Mouse (Mus musculus): Measurements from ENCODE around the gene Hap1. TPM values are rescaled to one million over a fixed set of nuclear protein-coding genes. Genes with fewer than 3 reads are reported as not detected.

The Hap1 gene
- total and polyA plus RNA-seq, 2 experiments from 2014 or later, result 237 to 518 TPM

GRCm38 (mm10) chr11:100399727-100400538, 44.0 kb upstream of the Hap1 start:
- H3K4me1 ChIP-seq (ENCODE audit: insufficient read depth), result peaks cover 16% of the 10 kb centered on the region
- no peaks in the 10 kb centered on the region for H3K27me3 ChIP-seq (ENCODE audit: insufficient read depth, low read length)
- 78% methylated on average over 12 of the region's 12 CpGs for WGBS
- no peak for ATAC-seq
- no peak overlapping the region for H3K27ac ChIP-seq (ENCODE audit: low read depth, low read length)
- H3K9ac ChIP-seq, result no peak overlapping the region
- no peak overlapping the region for H3K4me2 ChIP-seq (ENCODE audit: low read depth)
- no peak overlapping the region for H3K4me3 ChIP-seq (ENCODE audit: low read depth, low read length)
- no peaks in the 10 kb centered on the region for H3K9me3 ChIP-seq (ENCODE audit: low read length)
- H3K36me3 ChIP-seq (ENCODE audit: insufficient read depth), result no peaks in the 10 kb centered on the region
- no peak for TF ChIP-seq CTCF (IDR thresholded peaks at IDR 0.05; ENCODE audit: low read depth)
- peak; percentile 27 for DNase-seq

GRCm38 (mm10) chr11:100399320-100399719, 43.4 kb upstream of the Hap1 start:
- Histone ChIP-seq H3K27me3 (ENCODE audit: insufficient read depth, low read length) (no peaks in the 10 kb centered on the region), H3K9me3 (ENCODE audit: low read length) (no peaks in the 10 kb centered on the region), H3K9ac (no peak overlapping the region), H3K36me3 (ENCODE audit: insufficient read depth) (no peaks in the 10 kb centered on the region), H3K4me1 (ENCODE audit: insufficient read depth) (peaks cover 18% of the 10 kb centered on the region), H3K4me2 (ENCODE audit: low read depth) (no peak overlapping the region), H3K27ac (ENCODE audit: low read depth, low read length) (no peak overlapping the region), H3K4me3 (ENCODE audit: low read depth, low read length) (no peak overlapping the region)
- TF ChIP-seq CTCF (IDR thresholded peaks at IDR 0.05; ENCODE audit: low read depth), result no peak
- ATAC-seq (no peak), DNase-seq (no peak)
- 76% methylated on average over 9 of the region's 9 CpGs for WGBS

- H3K9me3 ChIP-seq (ENCODE audit: low read length), result no peaks in the 10 kb centered on the region
- no peaks in the 10 kb centered on the region for H3K36me3 ChIP-seq (ENCODE audit: insufficient read depth)
- ATAC-seq (no peak), DNase-seq (no peak)
- H3K4me1 ChIP-seq (ENCODE audit: insufficient read depth), result peaks cover 18% of the 10 kb centered on the region
- TF ChIP-seq CTCF (IDR thresholded peaks at IDR 0.05; ENCODE audit: low read depth), result no peak
- no peak overlapping the region for H3K4me3 ChIP-seq (ENCODE audit: low read depth, low read length)
- H3K4me2 ChIP-seq (ENCODE audit: low read depth), result peak overlapping the region; percentile 78; the same call in 1 of the 2 replicates
- no peaks in the 10 kb centered on the region for H3K27me3 ChIP-seq (ENCODE audit: insufficient read depth, low read length)
- H3K9ac ChIP-seq, result no peak overlapping the region
- WGBS, result 96% methylated on average over 7 of the region's 7 CpGs
- H3K27ac ChIP-seq (ENCODE audit: low read depth, low read length), result no peak overlapping the region
Observed at GRCm38 (mm10) chr11:100398517-100398916, 42.6 kb upstream of the Hap1 start.

- peak; percentile 99 for ATAC-seq
- TF ChIP-seq CTCF (IDR thresholded peaks at IDR 0.05; ENCODE audit: low read depth), result no peak
- H3K27ac ChIP-seq (ENCODE audit: low read depth, low read length), result peak within 1 kb of the TSS; percentile 76
- H3K4me1 ChIP-seq (ENCODE audit: insufficient read depth), result peaks cover 18% of the 10 kb centered on the region
- peak; percentile 98 for DNase-seq
- no peaks in the 10 kb centered on the region for H3K9me3 ChIP-seq (ENCODE audit: low read length)
- H3K4me3 ChIP-seq (ENCODE audit: low read depth, low read length), result peak within 1 kb of the TSS; percentile 82
- H3K4me2 ChIP-seq (ENCODE audit: low read depth), result peak within 1 kb of the TSS; percentile 78
- no peaks in the 10 kb centered on the region for H3K27me3 ChIP-seq (ENCODE audit: insufficient read depth, low read length)
- peak within 1 kb of the TSS; percentile 72 for H3K9ac ChIP-seq
- no peaks in the 10 kb centered on the region for H3K36me3 ChIP-seq (ENCODE audit: insufficient read depth)
- WGBS, result 1% methylated on average over 37 of the region's 37 CpGs
Observed at GRCm38 (mm10) chr11:100397600-100398389, 41.9 kb upstream of the Hap1 start, which contains the start of gene Jup. Gene Jup, minus strand, starts transcription at chr11:100397763.

GRCm38 (mm10) chr11:100396886-100397599, 41.1 kb upstream of the Hap1 start:
- no peaks in the 10 kb centered on the region for H3K36me3 ChIP-seq (ENCODE audit: insufficient read depth)
- whole genome bisulfite sequencing, result 4% methylated on average over 40 of the region's 42 CpGs
- DNase-seq (no peak), ATAC-seq (peak; percentile 7; the same call in 1 of the 2 replicates)
- H3K27me3 ChIP-seq (ENCODE audit: insufficient read depth, low read length), result no peaks in the 10 kb centered on the region
- peak overlapping the region; percentile 78 for H3K4me2 ChIP-seq (ENCODE audit: low read depth)
- peaks cover 18% of the 10 kb centered on the region for H3K4me1 ChIP-seq (ENCODE audit: insufficient read depth)
- H3K27ac ChIP-seq (ENCODE audit: low read depth, low read length), result peak overlapping the region; percentile 76
- H3K9ac ChIP-seq, result peak overlapping the region; percentile 72
- peak overlapping the region; percentile 82 for H3K4me3 ChIP-seq (ENCODE audit: low read depth, low read length)
- TF ChIP-seq CTCF (IDR thresholded peaks at IDR 0.05; ENCODE audit: low read depth), result peak; percentile 71
- no peaks in the 10 kb centered on the region for H3K9me3 ChIP-seq (ENCODE audit: low read length)

- WGBS, result 26% methylated on average over 17 of the region's 17 CpGs
- peak overlapping the region; percentile 78 for H3K4me2 ChIP-seq (ENCODE audit: low read depth)
- peak overlapping the region; percentile 82 for H3K4me3 ChIP-seq (ENCODE audit: low read depth, low read length)
- peak overlapping the region; percentile 23; the same call in 1 of the 2 replicates for H3K27ac ChIP-seq (ENCODE audit: low read depth, low read length)
- H3K9ac ChIP-seq, result peak overlapping the region; percentile 72
- ATAC-seq (no peak), DNase-seq (no peak)
- TF ChIP-seq CTCF (IDR thresholded peaks at IDR 0.05; ENCODE audit: low read depth), result no peak
- no peaks in the 10 kb centered on the region for H3K9me3 ChIP-seq (ENCODE audit: low read length)
- no peaks in the 10 kb centered on the region for H3K27me3 ChIP-seq (ENCODE audit: insufficient read depth, low read length)
- H3K36me3 ChIP-seq (ENCODE audit: insufficient read depth), result no peaks in the 10 kb centered on the region
- peaks cover 18% of the 10 kb centered on the region for H3K4me1 ChIP-seq (ENCODE audit: insufficient read depth)
Observed at GRCm38 (mm10) chr11:100395861-100396631, 40.1 kb upstream of the Hap1 start.
